Mouse (Mus musculus) olfactory bulb, adult 2 months (tissue): ENCODE data around the gene Lrrc8d.

Experiments used
- CTCF ChIP-seq: fragments of 200-500 bp; IDR thresholded peaks from 2 replicates; pipeline ENCODE4 v1.5.1; 2012; ENCODE audit warnings: low read depth, mild to moderate bottlenecking, low read length, moderate library complexity; ENCODE audit not compliant: insufficient read depth
- POLR2A ChIP-seq: fragments of 200-500 bp; IDR thresholded peaks from 2 replicates; pipeline ENCODE4 v1.6.1; 2012; ENCODE audit warnings: mild to moderate bottlenecking, low read depth, low read length, moderate library complexity; ENCODE audit not compliant: insufficient read depth

DNA sequence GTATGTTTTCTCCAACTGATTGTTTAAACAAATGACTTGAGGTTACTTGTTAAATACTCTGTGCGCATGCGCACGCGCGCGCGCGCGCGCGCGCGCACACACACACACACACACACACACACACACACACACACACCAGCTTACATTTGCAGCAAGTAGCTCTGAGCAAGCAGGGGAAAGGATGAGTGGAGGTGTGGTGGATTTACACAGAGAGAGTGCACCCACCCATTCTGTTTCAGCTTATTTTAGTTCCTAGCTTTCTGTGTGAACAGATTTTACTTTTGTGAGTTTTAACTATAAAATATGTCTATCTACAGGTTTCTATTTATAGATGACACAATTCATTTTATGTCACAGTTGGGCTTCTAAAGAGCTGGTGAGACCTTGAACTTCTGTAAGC, 84.1 kb downstream of the Lrrc8d start:
- TF ChIP-seq POLR2A: no peak
- no peak for TF ChIP-seq CTCF
